8 mouse cellular contexts compared by ENCODE assay signal in the genomic region with DNA sequence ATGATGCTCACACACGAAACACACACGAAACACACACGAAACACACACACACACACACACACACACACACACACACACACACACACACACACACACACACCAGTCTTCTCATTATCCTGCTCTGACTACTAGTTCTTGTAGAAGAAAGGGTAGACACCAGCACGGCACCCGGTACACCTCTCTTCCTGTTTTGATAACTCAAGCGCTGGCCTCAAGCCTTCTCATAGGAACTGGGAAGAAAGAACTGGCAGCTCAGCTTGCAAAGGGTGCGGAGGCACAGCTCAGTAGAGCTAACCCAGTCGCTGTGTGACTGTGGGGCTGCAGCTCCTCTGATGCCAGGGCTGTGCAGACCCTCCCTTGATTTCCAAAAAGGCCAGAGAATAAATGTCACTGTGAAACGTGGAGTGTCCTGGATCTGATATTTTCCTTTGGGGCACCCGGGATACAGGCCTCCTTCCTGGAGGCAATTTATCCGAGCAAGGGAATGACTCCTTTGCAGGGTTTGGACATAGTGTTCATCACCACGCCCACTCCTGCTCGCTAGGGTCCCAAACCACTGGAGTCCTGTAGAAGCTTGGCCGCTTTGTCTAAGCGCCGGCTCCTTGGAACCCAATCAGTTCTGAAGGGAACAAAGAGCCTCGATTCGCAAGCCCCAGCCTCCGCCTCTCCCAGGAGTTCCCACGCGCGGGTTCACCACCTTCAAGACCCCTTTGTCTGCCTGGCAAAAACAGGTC. TPM values are rescaled to one million over a fixed set of nuclear protein-coding genes. Genes with fewer than 3 reads are reported as not detected.
DNase-seq lines count a peak whose midpoint lies in the region; ATAC-seq and TF ChIP-seq lines count a peak whose summit lies in the region.

No protein-coding gene starts in this region.

- no peak for TF ChIP-seq CTCF in forebrain, postnatal 0 days (IDR thresholded peaks at IDR 0.05; ENCODE audit: low read depth)
- no peak for TF ChIP-seq CTCF in hindbrain, postnatal 0 days (IDR thresholded peaks at IDR 0.05; ENCODE audit: low read depth)

- peak; percentile 7 to 11 for DNase-seq in cerebellum, postnatal 25 days
- DNase-seq in cerebellum, adult 9-10 months = no peak
- peak; percentile 21 for DNase-seq in Muller cell, postnatal 12 days (ENCODE audit: inconsistent ontology term)
- DNase-seq in forebrain, postnatal 0 days = peak; percentile 73
- DNase-seq in hindbrain, postnatal 0 days (ENCODE audit: low spot score) = peak; percentile 61
- peak; percentile 60 for DNase-seq in retina, postnatal 1 day
- no peak for DNase-seq in cerebellum, adult 11 months

- H3K27ac ChIP-seq in forebrain, postnatal 0 days (ENCODE audit: low read depth, low read length) = peak overlapping the region; percentile 88
- H3K27ac ChIP-seq in hindbrain, postnatal 0 days = peak overlapping the region; percentile 69
- peak overlapping the region; percentile 56 for H3K27ac ChIP-seq in lung, embryonic 15.5 days

- peak; percentile 33 for ATAC-seq in forebrain, postnatal 0 days
- 0 out of 2 replicates have a peak, but pooled peaks have one; percentile 9 for ATAC-seq in hindbrain, postnatal 0 days
- no peak for ATAC-seq in lung, embryonic 15.5 days (ENCODE audit: borderline replicate concordance, extremely low read depth, low FRiP score, low TSS enrichment)

- peaks cover 9% of the 10 kb centered on the region; the same call in 1 of the 2 replicates for H3K4me1 ChIP-seq in forebrain, postnatal 0 days (ENCODE audit: insufficient read depth)
- H3K4me1 ChIP-seq in hindbrain, postnatal 0 days (ENCODE audit: insufficient read depth, low read length) = 0 out of 2 replicates have a peak, but pooled peaks cover 3% of the 10 kb centered on the region
- peaks cover 21% of the 10 kb centered on the region for H3K4me1 ChIP-seq in lung, embryonic 15.5 days

- peak overlapping the region; percentile 69 for H3K4me2 ChIP-seq in forebrain, postnatal 0 days (ENCODE audit: low read depth)
- H3K4me2 ChIP-seq in hindbrain, postnatal 0 days (ENCODE audit: low read depth, low read length) = peak overlapping the region; percentile 90
- H3K4me2 ChIP-seq in lung, embryonic 15.5 days = peak overlapping the region; percentile 79

- no peaks in the 10 kb centered on the region for H3K27me3 ChIP-seq in forebrain, postnatal 0 days (ENCODE audit: insufficient read depth, low read length)
- H3K27me3 ChIP-seq in hindbrain, postnatal 0 days (ENCODE audit: insufficient read depth, low read length) = no peaks in the 10 kb centered on the region
- no peaks in the 10 kb centered on the region for H3K27me3 ChIP-seq in lung, embryonic 15.5 days

- WGBS in forebrain, postnatal 0 days = 3% methylated on average over 22 of the region's 22 CpGs
- WGBS in hindbrain, postnatal 0 days = 13% methylated on average over 22 of the region's 22 CpGs
- 11% methylated on average over 22 of the region's 22 CpGs for WGBS in lung, embryonic 15.5 days

- peak overlapping the region; percentile 81 for H3K9ac ChIP-seq in forebrain, postnatal 0 days
- H3K9ac ChIP-seq in hindbrain, postnatal 0 days (replicated peaks; ENCODE audit: low read length) = peak overlapping the region; percentile 71
- peak overlapping the region; percentile 23 for H3K9ac ChIP-seq in lung, embryonic 15.5 days

- H3K9me3 ChIP-seq in forebrain, postnatal 0 days (ENCODE audit: low read length) = no peaks in the 10 kb centered on the region
- H3K9me3 ChIP-seq in hindbrain, postnatal 0 days (ENCODE audit: low read length) = no peaks in the 10 kb centered on the region
- H3K9me3 ChIP-seq in lung, embryonic 15.5 days = no peaks in the 10 kb centered on the region

- no peaks in the 10 kb centered on the region for H3K36me3 ChIP-seq in forebrain, postnatal 0 days (ENCODE audit: insufficient read depth)
- H3K36me3 ChIP-seq in hindbrain, postnatal 0 days (ENCODE audit: insufficient read depth, low read length) = no peaks in the 10 kb centered on the region
- no peaks in the 10 kb centered on the region for H3K36me3 ChIP-seq in lung, embryonic 15.5 days

- peak overlapping the region; percentile 88 for H3K4me3 ChIP-seq in forebrain, postnatal 0 days (ENCODE audit: low read depth, low read length)
- H3K4me3 ChIP-seq in hindbrain, postnatal 0 days (ENCODE audit: low read length) = peak overlapping the region; percentile 74
- peak overlapping the region; percentile 64 for H3K4me3 ChIP-seq in lung, embryonic 15.5 days

RNA-seq across cellular contexts. Expression of gene St8sia4, which starts 2.2 kb away (rescaled TPM):
- total RNA-seq in forebrain, postnatal 0 days (2014; rRNA removed) = 58.6 and 71.5 TPM in 2 replicates
- polyA plus RNA-seq in forebrain, postnatal 0 days (2015; fragmentation: Nextera tagmentation; extraction: Ambion mirVana) = 10.2 and 14.8 TPM in 2 replicates
- 36.4 and 37.1 TPM in 2 replicates for total RNA-seq in hindbrain, postnatal 0 days (2014; rRNA removed)
- polyA plus RNA-seq in hindbrain, postnatal 0 days (2015; fragmentation: Nextera tagmentation; extraction: Ambion mirVana) = 12.8 and 13.3 TPM in 2 replicates
- 10.4 and 11.1 TPM in 2 replicates for polyA plus RNA-seq in lung, embryonic 15.5 days (2015; fragmentation: Nextera tagmentation; extraction: Ambion mirVana)

Comparison
In these comparisons a context has a peak if more than half of its experiments do, and no peak if none do; other contexts are left out.
1. DNase-seq: peak in cerebellum, postnatal 25 days (2 of 2), Muller cell, postnatal 12 days (single experiment), forebrain, postnatal 0 days (single experiment), hindbrain, postnatal 0 days (single experiment) and retina, postnatal 1 day (single experiment); none in cerebellum, adult 9-10 months (single experiment) and cerebellum, adult 11 months (single experiment).
2. H3K9ac ChIP-seq: peak in every context shown above with its lines; median percentile 81 in forebrain, postnatal 0 days; 71 in hindbrain, postnatal 0 days; 23 in lung, embryonic 15.5 days.
3. Peak in every context shown above with its lines, with median percentiles within 50 percentile points of each other: H3K27ac ChIP-seq, H3K4me2 ChIP-seq and H3K4me3 ChIP-seq.